Mouse (Mus musculus) heart, postnatal 0 days (tissue): ENCODE data around the gene Cyb5d1.

ENCODE experiments used
- CTCF ChIP-seq: IDR thresholded peaks from 2 replicates; pipeline ENCODE4 v1.5.1; 2016; ENCODE audit warnings: antibody characterized with exemption, control low read depth, low read depth
- EP300 ChIP-seq: IDR thresholded peaks from 2 replicates; pipeline ENCODE4 v1.6.1; 2016; ENCODE audit warnings: antibody characterized with exemption, low read depth

GRCm38 (mm10) chr11:69373223-69373965 is 22.0 kb downstream of the Cyb5d1 start:
- TF ChIP-seq CTCF (no peak), EP300 (no peak)
